Mouse (Mus musculus) lung, adult 2 months (tissue): Measurements from ENCODE around the gene Armh3.

Experiments
- CTCF ChIP-seq: fragments of 200-500 bp; IDR thresholded peaks from 2 replicates; pipeline ENCODE4 v1.5.1; 2011; ENCODE audit warnings: mild to moderate bottlenecking, low read length, control low read depth; ENCODE audit not compliant: insufficient read depth
- POLR2A ChIP-seq: fragments of 200-500 bp; IDR thresholded peaks from 2 replicates; pipeline ENCODE4 v1.6.1; 2011; ENCODE audit warnings: low read depth, mild to moderate bottlenecking, control low read depth, low read length, borderline replicate concordance; ENCODE audit errors: extremely low read depth

DNA sequence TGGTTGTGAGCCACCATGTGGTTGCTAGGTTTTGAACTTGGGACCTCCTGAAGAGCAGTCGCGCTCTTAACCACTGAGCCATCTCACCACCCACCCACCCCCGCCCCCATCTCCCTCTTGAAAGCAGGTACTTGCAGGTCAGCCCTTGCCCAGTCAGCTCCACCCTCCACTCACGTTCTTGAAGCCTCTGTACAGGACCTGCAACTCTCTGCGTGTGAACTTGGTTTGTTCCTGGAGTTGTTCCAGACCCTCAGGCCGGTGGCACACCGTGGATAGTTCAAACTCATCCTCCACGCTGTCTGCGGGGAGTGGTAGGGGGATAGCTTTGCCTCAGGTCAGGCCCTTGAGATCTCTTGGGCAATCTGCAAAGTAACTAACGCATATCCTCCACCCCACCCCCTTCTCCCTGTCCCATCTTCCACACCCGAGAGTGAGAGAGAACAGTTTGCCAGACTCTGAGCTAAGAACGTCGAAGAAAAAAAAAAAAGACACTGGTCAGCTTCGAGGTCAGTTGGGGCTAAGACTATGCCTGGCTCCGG, 202.8 kb downstream of the Armh3 start:
- no peak for TF ChIP-seq POLR2A
- TF ChIP-seq CTCF, result no peak
